Mouse (Mus musculus) heart, embryonic 11.5 days (tissue): ENCODE data around the gene Tagln3. TPM values are rescaled to one million over a fixed set of nuclear protein-coding genes. Genes with fewer than 3 reads are reported as not detected.

Experiments used
- ATAC-seq: fragments of 200-750 bp; cut with Nextera tagmentation; replicated peaks from 2 replicates; pipeline ENCODE4 v1.8.0; 2017; ENCODE audit warnings: moderate library complexity; ENCODE audit not compliant: insufficient number of reproducible peaks, low FRiP score, low TSS enrichment
- H3K27ac ChIP-seq: fragments of 300-500 bp; sonication (generic); 2 replicates; pipeline ENCODE4 v1.5.1; 2014; ENCODE audit warnings: mild to moderate bottlenecking, low read depth, low read length
- H3K27me3 ChIP-seq: fragments of 300-500 bp; sonication (generic); 2 replicates; pipeline ENCODE4 v1.6.1; 2014; ENCODE audit warnings: mild to moderate bottlenecking, low read length, mixed read lengths; ENCODE audit not compliant: control insufficient read depth, insufficient read depth
- H3K36me3 ChIP-seq: fragments of 300-500 bp; sonication (generic); 2 replicates; pipeline ENCODE4 v1.6.1; 2014; ENCODE audit warnings: mild to moderate bottlenecking, low read length, moderate library complexity, mixed read lengths; ENCODE audit not compliant: control insufficient read depth, insufficient read depth
- H3K4me1 ChIP-seq: fragments of 300-500 bp; sonication (generic); 2 replicates; pipeline ENCODE4 v1.6.1; 2014; ENCODE audit warnings: low read length; ENCODE audit not compliant: control insufficient read depth, insufficient read depth
- H3K4me2 ChIP-seq: fragments of 300-500 bp; sonication (generic); 2 replicates; pipeline ENCODE4 v1.6.1; 2014; ENCODE audit warnings: mild to moderate bottlenecking, moderate library complexity
- H3K4me3 ChIP-seq: fragments of 300-500 bp; sonication (generic); 2 replicates; pipeline ENCODE4 v1.5.1; 2014; ENCODE audit warnings: low read depth, low read length
- H3K9ac ChIP-seq: fragments of 300-500 bp; sonication (generic); 2 replicates; pipeline ENCODE4 v1.6.1; 2014; ENCODE audit warnings: mild to moderate bottlenecking, low read depth, low read length, moderate library complexity
- H3K9me3 ChIP-seq: fragments of 300-500 bp; sonication (generic); replicated peaks from 2 replicates; pipeline ENCODE4 v1.6.1; 2016; ENCODE audit warnings: low read length; ENCODE audit not compliant: control insufficient read depth
- WGBS: fragments of 180-500 bp; shearing (Covaris S2); extraction: QIAGEN DNeasy Blood & Tissue Kit; methylation state at CpG from one replicate; pipeline ENCODE4 v1.1.7; 2014; ENCODE audit not compliant: insufficient replicate concordance; 5-methylcytosine and 5-hydroxymethylcytosine counted together
- polyA plus RNA-seq: library from polyadenylated mRNA; unstranded; fragments of >200 nt; fragmentation: Nextera tagmentation; extraction: Ambion mirVana; gene quantifications from 2 replicates; pipeline ENCODE4 v1.2.1, GENCODE M21; 2014

Gene Tagln3
- polyA plus RNA-seq, 1 experiment from 2014 or later: 18.3 TPM

DNA sequence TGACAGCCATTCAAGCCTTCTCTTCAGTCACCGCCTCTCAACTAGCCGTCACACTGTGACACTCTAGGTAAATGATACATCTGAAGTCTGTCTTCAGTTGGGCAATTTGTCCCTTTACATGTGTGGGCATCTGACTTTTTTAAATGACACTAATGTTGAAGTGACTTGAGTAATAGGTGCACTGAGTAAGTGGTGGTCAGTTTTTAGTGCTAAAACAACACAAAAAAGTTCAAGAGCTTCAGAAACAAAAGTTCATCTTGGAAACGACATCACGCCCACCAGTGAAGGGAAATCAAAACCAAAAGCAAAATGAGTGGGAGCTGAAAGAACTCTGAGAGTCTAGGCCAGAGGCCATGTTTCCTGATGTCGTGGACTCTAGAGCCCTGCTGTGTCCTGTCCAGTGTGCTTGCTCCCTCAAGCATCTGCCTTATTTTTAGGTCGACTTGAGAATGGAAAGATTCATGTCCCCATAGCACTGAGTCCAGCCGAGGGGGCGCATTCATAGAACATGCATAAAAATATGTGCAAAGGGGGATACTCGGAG, 34.4 kb upstream of the Tagln3 start:
- peaks cover 5% of the 10 kb centered on the region for H3K36me3 ChIP-seq
- WGBS: 79% methylated on average over 9 of the region's 9 CpGs
- H3K9me3 ChIP-seq: no peaks in the 10 kb centered on the region
- H3K4me2 ChIP-seq: no peak overlapping the region
- no peak for ATAC-seq
- H3K4me3 ChIP-seq: no peak overlapping the region
- no peak overlapping the region for H3K27ac ChIP-seq
- no peak overlapping the region for H3K9ac ChIP-seq
- H3K4me1 ChIP-seq: peaks cover 2% of the 10 kb centered on the region; the same call in 1 of the 2 replicates
- no peaks in the 10 kb centered on the region for H3K27me3 ChIP-seq

DNA sequence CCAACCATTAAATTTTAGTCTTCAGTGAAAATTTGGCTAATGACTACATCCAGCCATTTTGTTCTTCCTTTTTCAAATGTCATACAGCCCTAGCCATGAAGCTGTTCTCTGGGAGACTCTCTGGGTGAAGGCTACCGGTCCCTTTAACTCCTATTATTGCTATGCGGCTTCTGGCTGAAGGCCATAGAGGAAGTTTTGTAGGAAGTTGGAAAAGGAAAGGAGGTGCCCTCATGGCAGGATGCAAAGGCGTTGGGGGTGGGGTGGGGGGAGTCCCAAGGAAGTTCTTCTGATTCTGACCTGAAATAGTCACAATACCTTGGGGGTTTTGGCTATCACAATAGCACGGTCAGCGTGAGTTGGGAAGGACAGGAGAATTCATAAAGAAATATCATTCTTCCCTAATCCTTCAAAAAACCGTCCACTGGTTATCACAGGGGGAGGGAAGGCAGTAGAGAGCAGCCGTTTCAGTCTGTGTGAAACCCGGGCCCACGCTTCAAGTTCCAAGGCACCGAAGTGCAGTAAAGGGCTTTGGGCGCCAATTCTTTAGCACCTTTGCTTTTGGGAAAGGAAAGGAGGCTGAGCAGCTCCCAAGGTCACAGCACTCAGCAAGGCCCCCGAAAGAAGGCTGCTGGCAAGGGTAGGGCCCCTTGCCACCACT, 33.1 kb upstream of the Tagln3 start:
- 65% methylated on average over 12 of the region's 12 CpGs for WGBS
- ATAC-seq: peak; percentile 49; the same call in 1 of the 2 replicates
- H3K36me3 ChIP-seq: 0 out of 2 replicates have a peak, but pooled peaks cover 3% of the 10 kb centered on the region

DNA sequence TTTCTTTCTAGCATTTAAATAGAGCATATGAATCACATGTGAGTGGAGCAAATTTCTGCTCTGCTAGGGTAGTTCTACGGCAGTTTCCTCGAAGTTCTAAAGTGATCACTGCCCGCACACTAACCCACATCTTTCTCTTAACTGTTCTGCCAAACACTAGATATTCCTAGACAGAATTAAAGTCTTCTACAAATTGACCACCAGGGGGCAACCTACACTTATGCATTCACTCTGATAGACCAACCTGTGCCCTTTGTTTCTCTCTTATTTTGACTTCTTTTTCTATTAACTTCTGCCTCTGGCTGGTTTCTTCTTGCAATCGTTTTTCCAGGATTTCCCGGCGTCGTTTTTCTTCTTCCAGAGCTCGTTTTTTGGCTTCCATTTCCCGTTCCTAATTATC, 32.4 kb upstream of the Tagln3 start:
- Histone ChIP-seq H3K9ac (no peak overlapping the region), H3K27me3 (no peaks in the 10 kb centered on the region), H3K4me1 (no peaks in the 10 kb centered on the region), H3K36me3 (0 out of 2 replicates have a peak, but pooled peaks cover 3% of the 10 kb centered on the region), H3K4me2 (no peak overlapping the region), H3K27ac (no peak overlapping the region), H3K9me3 (no peaks in the 10 kb centered on the region), H3K4me3 (no peak overlapping the region)
- no peak for ATAC-seq
- 38% methylated on average over 9 of the region's 9 CpGs for WGBS

More for the DNA sequence above, 33.1 kb upstream of the Tagln3 start:
- Histone ChIP-seq H3K27ac (peak overlapping the region; percentile 82), H3K9ac (no peak overlapping the region), H3K9me3 (no peaks in the 10 kb centered on the region), H3K27me3 (no peaks in the 10 kb centered on the region), H3K4me3 (no peak overlapping the region), H3K4me2 (no peak overlapping the region), H3K4me1 (no peaks in the 10 kb centered on the region)

DNA sequence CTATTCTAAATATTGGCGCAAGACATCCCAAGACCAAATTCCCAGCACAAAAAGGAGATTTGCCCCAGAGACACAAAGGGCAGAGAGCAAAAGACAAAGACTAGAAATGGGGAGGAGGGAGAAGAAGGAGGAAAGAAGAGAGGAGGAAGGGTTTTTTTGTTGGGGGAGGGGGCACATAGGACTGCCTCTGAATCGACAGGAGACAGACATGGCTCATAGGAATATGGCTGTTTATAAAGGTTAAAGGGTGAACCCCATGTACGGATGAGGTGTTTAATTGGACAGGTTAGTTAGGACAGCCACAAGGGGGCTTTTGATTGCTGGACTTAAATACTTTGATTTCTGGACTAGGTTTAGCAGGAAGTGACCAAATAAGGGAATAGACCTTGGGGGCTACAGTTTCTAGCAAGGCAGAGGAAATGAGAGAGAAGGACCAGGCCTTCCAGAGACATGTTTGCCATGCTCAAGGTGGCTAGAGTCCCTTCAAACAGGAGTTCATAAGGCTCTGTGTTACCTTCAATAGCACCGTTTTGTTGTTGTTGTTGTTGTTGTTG, 19.3 kb upstream of the Tagln3 start:
- no peak overlapping the region; the same call in 1 of the 2 replicates for H3K4me3 ChIP-seq
- peaks cover 6% of the 10 kb centered on the region; the same call in 1 of the 2 replicates for H3K4me1 ChIP-seq
- 72% methylated on average over 4 of the region's 4 CpGs for WGBS
- peak overlapping the region; percentile 67; the same call in 1 of the 2 replicates for H3K4me2 ChIP-seq
- no peak for ATAC-seq
- H3K9me3 ChIP-seq: no peaks in the 10 kb centered on the region
- H3K36me3 ChIP-seq: peaks cover 4% of the 10 kb centered on the region
- H3K27ac ChIP-seq: peak overlapping the region; percentile 29; the same call in 1 of the 2 replicates
- no peaks in the 10 kb centered on the region for H3K27me3 ChIP-seq
- no peak overlapping the region; the same call in 1 of the 2 replicates for H3K9ac ChIP-seq

DNA sequence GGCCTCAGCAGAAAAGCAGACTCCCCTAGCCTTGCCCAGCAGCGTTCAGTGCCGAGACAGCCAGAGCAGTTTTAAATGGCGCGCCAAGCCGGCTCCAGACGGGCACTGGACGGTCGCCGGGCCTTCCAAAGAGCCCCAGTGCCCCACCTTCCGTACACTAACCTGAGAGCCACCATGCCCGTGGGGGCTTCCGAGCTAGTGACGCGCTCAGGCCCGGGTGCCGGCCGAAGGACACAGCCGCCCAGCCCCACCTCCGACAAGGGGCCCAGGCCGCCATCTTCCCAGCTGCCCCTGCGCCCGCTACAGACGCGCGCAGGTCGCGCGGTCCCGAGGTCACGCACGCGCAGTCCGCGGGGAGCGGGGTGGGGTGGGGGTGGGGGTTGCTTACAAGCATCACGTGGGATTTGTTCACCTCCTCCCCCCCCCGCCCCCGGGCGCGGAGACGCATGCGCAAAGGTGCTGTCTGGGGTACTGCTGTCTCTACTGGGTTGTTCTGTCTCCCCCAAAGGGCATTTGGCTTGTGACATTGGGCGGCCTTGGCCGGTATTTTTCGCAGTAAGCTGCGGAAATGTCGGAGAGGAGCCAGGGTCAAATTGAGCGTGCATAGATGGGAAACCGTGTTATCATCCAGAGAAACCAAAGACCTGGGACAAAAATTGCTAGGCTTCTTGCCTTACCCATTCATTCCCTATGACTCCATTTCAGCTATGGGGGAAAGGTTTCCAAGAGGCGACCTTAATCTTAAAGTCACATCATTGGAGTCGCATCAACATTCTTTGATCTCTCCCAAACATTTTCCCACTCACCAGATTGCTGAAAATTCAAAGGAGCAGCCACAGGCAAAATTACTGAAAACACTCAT, 18.4 kb upstream of the Tagln3 start, which contains the start of gene Abhd10:
Gene Abhd10 (minus strand): TSS at position 341 of the 862 bp plus-strand sequence.
- Histone ChIP-seq H3K4me1 (peaks cover 6% of the 10 kb centered on the region; the same call in 1 of the 2 replicates), H3K27ac (peak within 1 kb of the TSS; percentile 93), H3K36me3 (peaks cover 4% of the 10 kb centered on the region), H3K4me2 (peak within 1 kb of the TSS; percentile 67), H3K27me3 (no peaks in the 10 kb centered on the region), H3K9me3 (no peaks in the 10 kb centered on the region), H3K9ac (peak within 1 kb of the TSS; percentile 98), H3K4me3 (peak within 1 kb of the TSS; percentile 86)
- under 1% methylated on average over 51 of the region's 51 CpGs for WGBS
- peak; percentile 97 for ATAC-seq

DNA sequence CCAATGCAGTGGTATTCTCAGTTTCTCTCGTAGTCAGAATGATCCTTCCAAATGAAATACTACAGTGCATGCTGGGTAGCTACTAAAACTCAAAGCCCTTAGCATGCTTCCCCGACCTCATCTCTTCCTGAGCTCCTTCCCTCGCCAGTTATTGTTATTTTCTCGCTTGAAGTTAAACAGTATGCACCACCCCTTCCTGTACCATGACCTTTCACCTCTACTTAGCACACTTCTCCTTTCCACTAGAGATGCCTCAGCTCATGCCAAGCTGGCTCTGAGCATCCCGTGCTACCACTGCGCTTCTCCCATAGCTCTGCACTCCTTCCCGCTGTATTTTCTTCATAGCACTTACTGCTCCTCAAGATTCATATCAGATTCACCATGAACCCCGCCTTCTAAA, 13.5 kb upstream of the Tagln3 start:
- Histone ChIP-seq H3K4me1 (peaks cover 6% of the 10 kb centered on the region; the same call in 1 of the 2 replicates), H3K4me2 (no peak overlapping the region), H3K27ac (no peak overlapping the region), H3K9me3 (no peaks in the 10 kb centered on the region), H3K9ac (no peak overlapping the region), H3K27me3 (no peaks in the 10 kb centered on the region), H3K36me3 (peaks cover 11% of the 10 kb centered on the region; the same call in 1 of the 2 replicates), H3K4me3 (no peak overlapping the region)
- ATAC-seq: no peak
- WGBS: 77% methylated on average over 8 of the region's 8 CpGs

DNA sequence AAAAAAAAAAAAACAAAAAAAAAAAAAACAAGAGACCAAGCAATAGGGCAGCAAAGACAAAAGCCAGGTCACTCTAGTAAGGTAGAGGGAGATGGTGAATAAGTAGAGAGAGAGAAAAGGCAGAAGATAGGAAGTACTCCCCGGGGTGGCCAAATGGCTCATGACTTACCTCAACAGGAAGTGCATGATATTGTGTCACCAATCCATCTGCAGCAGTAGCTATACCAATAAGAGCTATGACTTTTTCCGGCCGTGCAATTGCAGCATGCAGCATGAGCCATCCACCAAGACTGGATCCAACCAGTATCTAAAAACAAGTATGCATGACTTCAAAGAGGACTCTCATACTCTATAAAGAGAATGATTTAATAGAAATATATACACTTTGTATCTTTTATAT, 12.3 kb upstream of the Tagln3 start:
- Histone ChIP-seq H3K27ac (no peak overlapping the region), H3K4me1 (peaks cover 6% of the 10 kb centered on the region; the same call in 1 of the 2 replicates), H3K4me3 (no peak overlapping the region), H3K4me2 (no peak overlapping the region), H3K9ac (no peak overlapping the region), H3K27me3 (no peaks in the 10 kb centered on the region), H3K9me3 (no peaks in the 10 kb centered on the region), H3K36me3 (peaks cover 11% of the 10 kb centered on the region; the same call in 1 of the 2 replicates)
- WGBS: 94% methylated on average over 3 of the region's 3 CpGs
- ATAC-seq: no peak

DNA sequence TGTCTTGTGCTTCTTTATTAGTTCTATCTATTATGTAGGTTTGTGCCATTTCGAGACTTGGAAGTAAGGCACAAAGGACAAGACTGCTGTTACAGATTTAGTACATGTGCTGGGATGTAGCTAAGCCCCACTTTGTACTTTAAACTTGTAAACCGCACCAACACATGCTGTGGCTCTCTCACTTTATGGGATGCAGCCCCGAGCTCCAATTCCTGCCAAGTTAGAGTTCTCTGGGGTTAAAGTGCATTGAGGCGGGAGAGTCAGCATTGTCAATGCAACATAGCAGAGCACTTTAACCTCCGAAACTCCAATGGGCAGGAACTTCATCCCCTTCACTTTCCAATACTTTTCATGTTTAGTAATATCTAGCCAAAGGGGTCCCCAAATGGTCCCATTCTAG, 4.8 kb upstream of the Tagln3 start:
- Histone ChIP-seq H3K4me3 (no peak overlapping the region), H3K27me3 (no peaks in the 10 kb centered on the region), H3K4me1 (peaks cover 6% of the 10 kb centered on the region), H3K9me3 (no peaks in the 10 kb centered on the region), H3K4me2 (no peak overlapping the region), H3K27ac (no peak overlapping the region), H3K36me3 (peaks cover 8% of the 10 kb centered on the region), H3K9ac (no peak overlapping the region)
- 87% methylated on average over 5 of the region's 5 CpGs for WGBS
- no peak for ATAC-seq
